In the genomic region with DNA sequence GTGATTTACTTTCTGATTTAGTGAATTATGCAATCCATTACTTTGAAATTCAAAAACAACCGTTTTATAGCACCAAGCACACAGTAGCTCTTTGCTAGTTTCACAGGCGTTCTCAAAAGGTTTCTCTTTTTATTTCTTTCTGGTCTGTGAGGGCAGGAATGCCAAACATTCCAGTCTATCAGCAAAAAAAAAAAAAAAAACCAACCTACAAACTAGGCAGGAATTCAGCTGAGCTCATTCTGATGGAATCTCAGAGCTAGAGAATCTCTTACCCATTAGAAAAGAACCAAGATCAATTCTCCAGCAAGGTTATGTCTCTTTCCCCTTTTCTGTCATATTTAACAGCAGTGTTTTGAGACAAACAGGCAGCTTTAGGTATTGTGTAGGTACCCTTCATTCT, we compare ENCODE assay signal across 19 mouse cellular contexts.
DNase-seq lines count a peak whose midpoint lies in the region; ATAC-seq and TF ChIP-seq lines count a peak whose summit lies in the region.
"Had no signal": no experiment of that assay in that cellular context is flagged by ENCODE, and none has a peak within 500 bp of the region (broad histone marks: within the 10 kb centered on the region; RNA-seq: fewer than 3 reads in every experiment).

No protein-coding gene starts in this region.

- 15% methylated on average over 2 of the region's 2 CpGs for WGBS in heart, embryonic 15.5 days
- 10% methylated on average over 2 of the region's 2 CpGs for WGBS in limb, embryonic 13.5 days
- WGBS in limb, embryonic 10.5 days = 47% methylated on average over 2 of the region's 2 CpGs

- no peak for TF ChIP-seq POLR2A in brain, embryonic 14.5 days (IDR thresholded peaks at IDR 0.05; ENCODE audit: borderline replicate concordance, extremely low read depth, insufficient read depth, insufficient read length, poor library complexity, severe bottlenecking)

- intact Hi-C loops in heart, postnatal 25 days (cut with DNase I) = no loop called here

- no peaks in the 10 kb centered on the region for H3K36me3 ChIP-seq in heart, embryonic 15.5 days
- no peaks in the 10 kb centered on the region for H3K36me3 ChIP-seq in limb, embryonic 13.5 days
- H3K36me3 ChIP-seq in limb, embryonic 10.5 days = no peaks in the 10 kb centered on the region
- H3K36me3 ChIP-seq in ES-E14 (ENCODE audit: control insufficient read depth, insufficient read depth, low read length, poor library complexity, severe bottlenecking) = no peaks in the 10 kb centered on the region
- H3K36me3 ChIP-seq: forebrain, embryonic 15.5 days; midbrain, embryonic 12.5 days; stomach, embryonic 15.5 days had no signal

- H3K4me1 ChIP-seq in heart, embryonic 15.5 days (replicated peaks) = peaks cover 9% of the 10 kb centered on the region
- H3K4me1 ChIP-seq in limb, embryonic 13.5 days = peaks cover 12% of the 10 kb centered on the region; the same call in 1 of the 2 replicates
- H3K4me1 ChIP-seq in limb, embryonic 10.5 days = no peaks in the 10 kb centered on the region
- no peaks in the 10 kb centered on the region for H3K4me1 ChIP-seq in ES-E14 (ENCODE audit: control insufficient read depth in 2 of 2, insufficient read depth in 2 of 2, low read length in 2 of 2, poor library complexity in 1 of 2)
- H3K4me1 ChIP-seq: forebrain, embryonic 15.5 days; midbrain, embryonic 12.5 days; stomach, embryonic 15.5 days had no signal

- no peak for DNase-seq in heart, postnatal 25 days (ENCODE audit: low spot score)
- no peak for DNase-seq in limb, embryonic 10.5 days (ENCODE audit: low spot score)
- DNase-seq in ES-E14 (ENCODE audit: low read depth, low spot score) = peak; percentile 19
- DNase-seq in brain, embryonic 14.5 days (ENCODE audit: low read depth) = peak; percentile 15
- DNase-seq in right cerebral cortex, postnatal 14 days = no peak
- no peak for DNase-seq in natural killer cell, adult 2 months (ENCODE audit: low spot score in 2 of 2)
- DNase-seq: cerebellum, adult 11-12 months; kidney, postnatal 25 days; layer of hippocampus, adult 9-11 months; liver; lung, postnatal 14 days; thymus, postnatal 25 days had no signal

- 0 out of 2 replicates have a peak overlapping the region, but pooled peaks have one; percentile 1 for H3K4me3 ChIP-seq in heart, embryonic 15.5 days
- no peak overlapping the region for H3K4me3 ChIP-seq in limb, embryonic 13.5 days
- H3K4me3 ChIP-seq in limb, embryonic 10.5 days = no peak overlapping the region
- no peak overlapping the region for H3K4me3 ChIP-seq in ES-E14 (ENCODE audit: insufficient read depth in 1 of 2, low read depth in 1 of 2, low read length in 2 of 2, poor library complexity in 1 of 2, severe bottlenecking in 1 of 2)
- H3K4me3 ChIP-seq: erythroblast, embryonic 14.5 days; forebrain, embryonic 15.5 days; midbrain, embryonic 12.5 days; stomach, embryonic 15.5 days had no signal

- no peak for TF ChIP-seq CTCF in brain, embryonic 14.5 days (IDR thresholded peaks at IDR 0.05; ENCODE audit: borderline replicate concordance, extremely low read depth, insufficient read depth, insufficient read length)

- no peak for ATAC-seq in heart, embryonic 15.5 days (replicated peaks; ENCODE audit: insufficient number of reproducible peaks, insufficient read depth, low FRiP score, low read depth)
- ATAC-seq in limb, embryonic 13.5 days (ENCODE audit: low FRiP score, low read depth) = no peak
- ATAC-seq: forebrain, embryonic 15.5 days; hindbrain, postnatal 0 days had no signal

- no peaks in the 10 kb centered on the region for H3K27me3 ChIP-seq in heart, embryonic 15.5 days
- H3K27me3 ChIP-seq in limb, embryonic 13.5 days = no peaks in the 10 kb centered on the region
- no peaks in the 10 kb centered on the region for H3K27me3 ChIP-seq in limb, embryonic 10.5 days (ENCODE audit: low read depth, poor library complexity, severe bottlenecking)
- H3K27me3 ChIP-seq: forebrain, embryonic 15.5 days; midbrain, embryonic 12.5 days; stomach, embryonic 15.5 days had no signal

- peak overlapping the region; percentile 64 for H3K27ac ChIP-seq in heart, embryonic 15.5 days
- no peak overlapping the region for H3K27ac ChIP-seq in limb, embryonic 13.5 days
- H3K27ac ChIP-seq in limb, embryonic 10.5 days = no peak overlapping the region
- H3K27ac ChIP-seq in ES-E14 (ENCODE audit: insufficient read depth, low read depth, low read length, poor library complexity, severe bottlenecking) = no peak overlapping the region
- H3K27ac ChIP-seq: forebrain, embryonic 15.5 days; hindbrain, postnatal 0 days; midbrain, embryonic 12.5 days; stomach, embryonic 15.5 days had no signal

- in situ Hi-C loops in ES-E14 (cut with MboI; ENCODE audit: low sequenced_read_pairs in 2 of 2, unreplicated experiment in 2 of 2) = no loop called here

- H3K4me2 ChIP-seq in heart, embryonic 15.5 days = peak overlapping the region; percentile 39
- peak overlapping the region; percentile 19; the same call in 1 of the 2 replicates for H3K4me2 ChIP-seq in limb, embryonic 13.5 days (replicated peaks)
- H3K4me2 ChIP-seq: forebrain, embryonic 15.5 days; midbrain, embryonic 12.5 days; stomach, embryonic 15.5 days had no signal

- no peak overlapping the region for H3K9ac ChIP-seq in heart, embryonic 15.5 days
- no peak overlapping the region for H3K9ac ChIP-seq in limb, embryonic 13.5 days
- no peak overlapping the region for H3K9ac ChIP-seq in ES-E14 (ENCODE audit: insufficient read depth, low read depth, low read length, poor library complexity, severe bottlenecking)
- H3K9ac ChIP-seq: forebrain, embryonic 15.5 days; midbrain, embryonic 12.5 days; stomach, embryonic 15.5 days had no signal

- no peaks in the 10 kb centered on the region for H3K9me3 ChIP-seq in heart, embryonic 15.5 days (replicated peaks)
- no peaks in the 10 kb centered on the region for H3K9me3 ChIP-seq in limb, embryonic 13.5 days
- no peaks in the 10 kb centered on the region for H3K9me3 ChIP-seq in limb, embryonic 10.5 days (replicated peaks)
- no peaks in the 10 kb centered on the region for H3K9me3 ChIP-seq in ES-E14 (ENCODE audit: control insufficient read depth, insufficient read depth, low read depth, low read length)
- H3K9me3 ChIP-seq: forebrain, embryonic 15.5 days; midbrain, embryonic 12.5 days; stomach, embryonic 15.5 days had no signal

TF ChIP-seq in ES-E14, 5 proteins besides CTCF, POLR2A, EP300 and RAD21:
- TF ChIP-seq HCFC1 (IDR thresholded peaks at IDR 0.05; ENCODE audit: borderline replicate concordance, insufficient read depth, low read length) (no peak), CHD2 (IDR thresholded peaks at IDR 0.05; ENCODE audit: low read depth, low read length) (no peak), ZNF384 (IDR thresholded peaks at IDR 0.05; ENCODE audit: low read depth, low read length) (peak; percentile 96), MAFK (IDR thresholded peaks at IDR 0.05; ENCODE audit: insufficient read depth, low read depth, low read length) (no peak)

Comparison
In these comparisons a context has a peak if more than half of its experiments do, and no peak if none do; other contexts are left out.
1. DNase-seq: peak in ES-E14 (single experiment) and brain, embryonic 14.5 days (single experiment); none in heart, postnatal 25 days (single experiment), limb, embryonic 10.5 days (single experiment), right cerebral cortex, postnatal 14 days (single experiment) and natural killer cell, adult 2 months (0 of 2).